Mouse (Mus musculus) embryonic fibroblast, embryonic 13.5 days (primary cell): Measurements from ENCODE around the gene Fmnl2.

ENCODE experiments used
- CTCF ChIP-seq: IDR thresholded peaks from 2 replicates; pipeline ENCODE4 v1.5.1; 2011; ENCODE audit warnings: mild to moderate bottlenecking, control low read depth, low read length, moderate library complexity, borderline replicate concordance; ENCODE audit not compliant: insufficient read depth
- POLR2A ChIP-seq: IDR thresholded peaks from 2 replicates; pipeline ENCODE4 v1.6.1; 2011; ENCODE audit warnings: low read depth, mild to moderate bottlenecking, control low read depth, low read length, moderate library complexity

- TF ChIP-seq CTCF (no peak), POLR2A (no peak)
These were observed 109.8 kb downstream of the Fmnl2 start for GRCm38 (mm10) chr2:52967461-52967823.
